Mouse (Mus musculus) yolk sac, embryonic 10.5 days (tissue): Measurements from ENCODE around the gene Gdpd4.

Experiments
- DNase-seq: peaks from one replicate; pipeline ENCODE4 v3.0.0-alpha.2; 2017; ENCODE audit warnings: low spot score

Gene Gdpd4

DNA sequence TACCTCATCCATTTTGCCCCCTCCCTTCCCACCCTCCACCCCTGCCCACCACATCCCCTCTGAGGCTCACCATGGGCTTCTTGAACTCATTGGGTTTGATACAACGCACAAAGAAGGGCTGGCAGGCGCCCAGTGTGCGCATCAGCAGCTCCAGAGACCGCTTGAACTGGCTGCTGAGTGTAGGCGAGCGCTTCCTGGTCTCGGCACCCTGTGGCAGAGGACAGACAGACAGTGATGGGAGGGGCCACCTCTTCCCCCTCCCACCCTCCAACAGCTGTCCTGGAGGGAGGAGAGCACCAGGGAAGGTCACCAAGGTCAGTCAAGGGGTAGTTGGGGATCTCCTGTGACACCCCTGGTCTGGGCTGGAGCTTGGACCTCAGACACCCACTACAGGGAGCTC lies 165.6 kb downstream of the Gdpd4 start:
- DNase-seq = no peak

- no peak for DNase-seq
These were observed 166.6 kb downstream of the Gdpd4 start for GRCm38 (mm10) chr7:98086346-98086745.

GRCm38 (mm10) chr7:98095852-98096251 lies 176.1 kb downstream of the Gdpd4 start:
- DNase-seq = no peak

- no peak for DNase-seq
These were observed 177.8 kb downstream of the Gdpd4 start for GRCm38 (mm10) chr7:98097557-98097956.
